Mouse (Mus musculus) lung, postnatal 4 days (tissue): Measurements from ENCODE around the gene Olfr13.
"Not testable (repeated sequence)": the region's sequence is repeated elsewhere in the genome, so short reads cannot be mapped to it uniquely, and the experiment has no call there.

ENCODE experiments used
- DNase-seq, 2 experiments: peaks; one replicate each; pipeline ENCODE4 v3.0.0; 2021

Gene Olfr13

GRCm38 (mm10) chr6:43171840-43172239, at the start of gene Olfr13:
Olfr13 (plus strand) TSS chr6:43172140.
- DNase-seq = no peak

DNA sequence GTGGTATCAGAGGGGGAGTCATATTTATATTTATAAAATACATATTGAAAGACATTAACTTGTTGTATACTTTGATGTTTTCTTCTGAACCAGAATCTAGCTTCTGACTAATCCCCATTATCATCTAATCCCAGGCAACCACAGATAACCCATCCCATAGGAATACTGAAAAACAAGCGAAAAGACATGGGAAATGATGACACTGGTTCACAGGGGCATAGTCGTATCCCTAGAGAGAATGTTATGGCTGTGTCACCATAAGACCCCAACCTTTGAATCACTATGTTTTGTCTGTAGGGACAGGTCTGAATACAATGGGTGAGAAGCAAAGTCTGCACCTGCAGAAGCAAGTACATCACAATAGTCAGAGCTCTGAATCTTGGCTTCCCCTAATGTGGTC, 25.7 kb upstream of the Olfr13 start, which contains the start of gene Olfr237-ps1:
TSS of gene Olfr237-ps1 (plus strand) at position 301 of the 400 bp plus-strand sequence.
- DNase-seq = not testable (repeated sequence)

DNA sequence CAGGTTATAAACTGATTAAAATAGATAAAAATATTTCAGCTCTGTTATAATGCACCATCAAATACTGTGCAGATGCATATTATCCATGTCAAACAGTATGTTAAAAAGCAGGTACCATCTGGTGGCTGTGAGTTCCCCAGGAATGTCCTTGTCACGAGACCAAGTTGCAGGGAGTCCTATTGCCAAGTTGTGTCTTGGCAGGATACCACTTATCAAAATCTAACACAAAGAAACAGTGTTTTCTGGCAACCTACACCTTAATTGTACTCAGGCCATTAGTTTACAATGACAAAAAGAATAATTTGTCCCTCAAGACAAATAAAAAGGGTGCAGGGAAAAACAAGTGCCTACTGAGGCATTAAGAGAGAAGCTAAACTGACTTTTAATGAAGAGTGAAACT, 12.4 kb upstream of the Olfr13 start:
- DNase-seq = no peak

DNA sequence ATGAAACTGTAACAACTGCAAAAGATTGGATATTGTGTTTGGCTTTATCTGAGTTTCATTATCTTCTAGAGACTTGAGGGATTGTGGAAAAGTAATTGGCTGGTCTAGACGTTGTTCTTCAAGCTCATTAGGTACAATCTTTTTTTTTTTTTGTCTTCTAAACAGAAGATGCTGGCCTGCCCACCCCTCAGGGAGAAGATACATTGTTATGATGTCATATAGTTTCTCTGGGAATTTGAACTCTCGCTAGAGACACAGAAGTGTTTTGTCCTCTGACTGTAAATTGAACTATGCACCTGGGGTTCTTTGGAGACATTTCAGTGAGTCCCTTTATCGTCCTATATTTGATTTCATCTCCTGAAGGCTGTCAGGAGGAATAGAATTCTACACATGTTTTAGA, 9.0 kb upstream of the Olfr13 start, which contains the start of gene Olfr437:
TSS of gene Olfr437 (plus strand) at position 301 of the 400 bp plus-strand sequence.
- no peak for DNase-seq

DNA sequence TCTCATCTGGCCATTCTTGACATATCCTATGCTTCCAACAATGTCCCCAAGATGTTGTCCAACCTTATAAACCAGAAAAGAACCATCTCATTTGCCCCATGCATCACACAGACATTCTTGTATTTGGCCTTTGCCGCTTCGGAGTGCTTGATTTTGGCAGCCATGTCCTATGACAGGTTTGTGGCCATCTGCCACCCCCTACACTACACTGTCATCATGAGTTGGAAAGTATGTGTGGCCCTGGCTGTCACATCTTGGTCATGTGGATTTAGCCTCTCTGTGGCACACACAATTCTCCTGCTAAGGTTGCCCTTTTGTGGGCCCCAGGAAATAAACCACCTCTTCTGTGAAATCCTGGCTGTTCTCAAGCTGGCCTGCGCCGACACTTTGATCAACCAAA, 4.7 kb upstream of the Olfr13 start:
- no peak for DNase-seq

- DNase-seq = no peak
These were observed 6.2 kb downstream of the Olfr13 start for GRCm38 (mm10) chr6:43178129-43178528.

DNA sequence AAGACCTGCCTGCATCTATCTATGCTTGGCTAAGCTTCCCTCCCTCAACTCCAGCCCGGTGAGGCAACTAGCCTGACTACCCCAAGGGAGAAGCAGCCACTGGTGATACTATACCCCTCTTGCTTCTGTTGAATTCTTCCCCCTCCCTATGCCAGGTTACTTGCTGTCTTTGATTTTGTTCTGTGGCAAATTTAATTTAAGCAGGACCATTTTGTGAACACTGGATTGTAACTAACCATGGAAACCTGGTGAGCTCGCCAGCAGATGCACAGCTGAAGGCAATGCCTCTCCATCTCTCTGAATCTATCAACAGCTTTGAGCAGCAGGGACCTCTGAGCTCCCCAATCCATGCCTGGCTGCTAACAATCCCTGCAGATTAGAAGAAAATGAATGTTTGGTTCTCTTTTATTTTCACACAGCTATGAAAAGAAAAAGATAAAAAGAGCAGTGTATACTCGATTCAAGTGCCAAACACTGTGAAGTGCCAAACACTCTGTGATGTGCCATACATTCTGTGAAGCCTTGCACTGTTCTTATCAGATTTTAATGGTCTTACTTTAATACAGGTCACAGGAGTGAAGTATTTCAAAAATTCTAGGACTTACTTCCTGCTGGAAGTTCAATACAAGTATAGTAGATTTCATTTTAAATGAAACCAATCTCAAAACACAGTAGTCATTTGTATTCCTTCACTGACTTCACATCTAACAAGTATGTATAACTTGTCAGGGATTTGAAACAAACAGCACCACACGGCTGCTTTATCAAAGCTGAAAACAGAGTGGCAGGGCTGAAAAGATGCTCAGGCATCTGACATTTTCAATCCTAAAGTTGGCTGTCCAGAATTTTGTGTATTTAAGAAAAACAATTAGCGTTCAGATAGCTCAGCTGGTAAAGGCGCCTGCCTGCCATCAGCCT, 6.9 kb downstream of the Olfr13 start:
- DNase-seq = no peak

- no peak for DNase-seq
These were observed 19.0 kb downstream of the Olfr13 start for GRCm38 (mm10) chr6:43190986-43191385.

- DNase-seq = no peak
These were observed 24.8 kb downstream of the Olfr13 start, which contains the start of gene Olfr435 for GRCm38 (mm10) chr6:43196781-43197180. Olfr435 (plus strand) TSS chr6:43197146.

DNA sequence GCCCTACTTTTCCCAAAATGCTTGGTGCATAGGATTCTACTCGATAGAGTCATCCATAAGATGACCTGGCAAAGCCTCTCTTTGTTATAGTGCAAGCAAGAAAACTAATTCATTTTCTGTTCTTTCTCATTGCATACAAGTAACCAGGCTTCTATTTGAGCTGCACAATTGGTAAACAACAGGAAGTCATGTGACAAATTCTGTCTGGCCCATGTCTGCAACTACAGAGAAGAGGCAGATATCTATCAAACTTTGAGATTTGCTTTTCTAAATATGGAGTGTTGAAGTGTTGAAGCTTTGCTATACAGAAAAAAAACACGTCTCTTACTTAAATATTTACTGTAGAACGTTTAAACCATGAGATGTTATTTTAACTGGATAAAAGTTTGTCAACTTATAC, 26.2 kb downstream of the Olfr13 start:
- no peak for DNase-seq

DNA sequence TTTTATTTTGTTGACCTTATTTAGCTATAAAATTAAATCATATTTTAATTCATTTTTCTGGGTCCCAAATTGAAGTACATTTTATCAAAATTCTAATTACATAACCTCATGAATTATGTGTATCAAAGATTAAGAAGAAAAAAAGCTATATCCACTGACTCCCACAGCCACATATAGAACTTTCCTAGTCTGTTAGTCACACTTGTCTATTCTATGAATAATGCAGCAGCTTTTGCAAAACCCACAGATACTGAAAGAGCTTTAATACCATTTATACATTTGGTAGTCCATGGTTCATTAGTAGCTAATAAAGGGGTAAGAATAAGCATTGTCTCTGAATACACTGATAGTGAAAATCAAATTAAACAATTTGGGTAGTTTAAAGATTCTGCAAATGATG, 30.8 kb downstream of the Olfr13 start:
- no peak for DNase-seq

- no peak for DNase-seq
These were observed 33.4 kb downstream of the Olfr13 start for GRCm38 (mm10) chr6:43205355-43205754.

DNA sequence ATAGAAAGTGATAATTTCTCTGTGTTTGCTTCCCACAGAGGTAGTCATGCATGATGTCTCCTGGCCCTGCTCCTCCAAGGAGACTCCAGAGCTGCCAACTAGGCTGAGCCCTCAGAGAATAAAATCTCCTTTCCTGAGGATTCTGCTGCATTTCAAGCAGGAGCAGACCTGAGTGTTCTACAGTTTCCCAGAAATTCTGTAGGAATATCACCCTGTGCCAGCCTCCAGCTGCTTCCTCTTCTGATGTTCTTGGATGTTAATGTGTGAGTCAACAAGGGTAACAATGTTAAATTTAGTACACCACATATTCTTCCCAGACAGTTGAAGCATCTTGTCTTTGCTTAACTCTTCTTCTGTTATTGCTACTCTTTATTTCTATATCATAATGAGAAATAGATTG, 40.9 kb downstream of the Olfr13 start, which contains the start of gene Olfr434:
TSS of gene Olfr434 (plus strand) at position 149 of the 400 bp plus-strand sequence.
- DNase-seq = not testable (repeated sequence)
